Mouse (Mus musculus) neural tube, embryonic 12.5 days (tissue): ENCODE measurements around the gene Fcor. TPM values are rescaled to one million over a fixed set of nuclear protein-coding genes. Genes with fewer than 3 reads are reported as not detected.

Experiments used
- ATAC-seq: fragments of 200-750 bp; cut with Nextera tagmentation; 2 replicates; pipeline ENCODE4 v1.8.0; 2017; ENCODE audit warnings: low read depth, mild to moderate bottlenecking, moderate TSS enrichment, moderate library complexity; ENCODE audit not compliant: low FRiP score
- H3K27ac ChIP-seq: fragments of 300-500 bp; sonication (generic); 2 replicates; pipeline ENCODE4 v1.5.1; 2016
- H3K27me3 ChIP-seq: fragments of 300-500 bp; sonication (generic); replicated peaks from 2 replicates; pipeline ENCODE4 v1.6.1; 2016; ENCODE audit warnings: mild to moderate bottlenecking
- H3K36me3 ChIP-seq: fragments of 300-500 bp; sonication (generic); 2 replicates; pipeline ENCODE4 v1.6.1; 2016; ENCODE audit warnings: mild to moderate bottlenecking
- H3K4me1 ChIP-seq: fragments of 300-500 bp; sonication (generic); 2 replicates; pipeline ENCODE4 v1.6.1; 2016
- H3K4me2 ChIP-seq: fragments of 300-500 bp; sonication (generic); replicated peaks from 2 replicates; pipeline ENCODE4 v1.6.1; 2016; ENCODE audit warnings: mild to moderate bottlenecking
- H3K4me3 ChIP-seq: fragments of 300-500 bp; sonication (generic); 2 replicates; pipeline ENCODE4 v1.5.1; 2016
- H3K9ac ChIP-seq: fragments of 300-500 bp; sonication (generic); 2 replicates; pipeline ENCODE4 v1.6.1; 2016; ENCODE audit warnings: mild to moderate bottlenecking
- H3K9me3 ChIP-seq: fragments of 300-500 bp; sonication (generic); 2 replicates; pipeline ENCODE4 v1.6.1; 2016; ENCODE audit warnings: mild to moderate bottlenecking
- WGBS: fragments of 180-500 bp; shearing (Covaris S2); methylation state at CpG from one replicate; pipeline ENCODE4 v1.1.7; 2016; 5-methylcytosine and 5-hydroxymethylcytosine counted together
- polyA plus RNA-seq: library from polyadenylated mRNA; unstranded; fragments of >200 nt; fragmentation: Nextera tagmentation; extraction: Ambion mirVana; gene quantifications from 2 replicates; pipeline ENCODE4 v1.2.1, GENCODE M21; 2016

Fcor gene
- polyA plus RNA-seq, 1 experiment from 2014 or later = 8.0 TPM

- peak; percentile 68 for ATAC-seq
- H3K27ac ChIP-seq = no peak within 1 kb of the TSS
Observed at GRCm38 (mm10) chr8:3630647-3631477, 41.3 kb downstream of the Fcor start, which contains the start of gene Stxbp2. Gene Stxbp2 (plus strand): TSS chr8:3630955.

GRCm38 (mm10) chr8:3628014-3628413 lies 44.1 kb downstream of the Fcor start:
- Histone ChIP-seq H3K9me3 (no peaks in the 10 kb centered on the region), H3K9ac (no peak overlapping the region), H3K4me1 (peaks cover 7% of the 10 kb centered on the region; the same call in 1 of the 2 replicates), H3K27me3 (peaks cover 4% of the 10 kb centered on the region; the same call in 1 of the 2 replicates), H3K4me3 (no peak overlapping the region), H3K36me3 (no peaks in the 10 kb centered on the region), H3K4me2 (no peak overlapping the region), H3K27ac (no peak overlapping the region)
- 34% methylated on average over 5 of the region's 5 CpGs for WGBS
- ATAC-seq = no peak

More at GRCm38 (mm10) chr8:3630647-3631477, 41.3 kb downstream of the Fcor start, which contains the start of gene Stxbp2:
- H3K4me1 ChIP-seq = peaks cover 7% of the 10 kb centered on the region; the same call in 1 of the 2 replicates
- H3K9me3 ChIP-seq = no peaks in the 10 kb centered on the region
- H3K4me2 ChIP-seq = peak within 1 kb of the TSS; percentile 68
- H3K4me3 ChIP-seq = peak within 1 kb of the TSS; percentile 40
- 5% methylated on average over 47 of the region's 47 CpGs for WGBS
- H3K9ac ChIP-seq = peak within 1 kb of the TSS; percentile 44
- no peaks in the 10 kb centered on the region for H3K36me3 ChIP-seq
- H3K27me3 ChIP-seq = peaks cover 4% of the 10 kb centered on the region; the same call in 1 of the 2 replicates

GRCm38 (mm10) chr8:3626971-3627370 lies 45.2 kb downstream of the Fcor start:
- 63% methylated on average over 5 of the region's 5 CpGs for WGBS
- no peak overlapping the region for H3K4me3 ChIP-seq
- H3K27ac ChIP-seq = no peak overlapping the region
- peaks cover 13% of the 10 kb centered on the region for H3K4me1 ChIP-seq
- no peaks in the 10 kb centered on the region for H3K9me3 ChIP-seq
- no peak overlapping the region for H3K4me2 ChIP-seq
- no peak for ATAC-seq
- H3K9ac ChIP-seq = no peak overlapping the region
- no peaks in the 10 kb centered on the region for H3K36me3 ChIP-seq
- peaks cover 4% of the 10 kb centered on the region; the same call in 1 of the 2 replicates for H3K27me3 ChIP-seq

GRCm38 (mm10) chr8:3625445-3625844 lies 46.7 kb downstream of the Fcor start, which contains the start of gene Pcp2:
Gene Pcp2 (minus strand): TSS chr8:3625545.
- ATAC-seq = no peak
- H3K9ac ChIP-seq = no peak within 1 kb of the TSS
- 73% methylated on average over 1 of the region's 1 CpGs for WGBS

GRCm38 (mm10) chr8:3622119-3622518 lies 50.0 kb downstream of the Fcor start:
- peaks cover 17% of the 10 kb centered on the region for H3K4me1 ChIP-seq
- H3K4me3 ChIP-seq = peak overlapping the region; percentile 82
- peak overlapping the region; percentile 65 for H3K4me2 ChIP-seq
- H3K36me3 ChIP-seq = peaks cover 17% of the 10 kb centered on the region
- no peak for ATAC-seq
- peak overlapping the region; percentile 67 for H3K9ac ChIP-seq
- 70% methylated on average over 8 of the region's 8 CpGs for WGBS
- no peaks in the 10 kb centered on the region for H3K27me3 ChIP-seq
- H3K27ac ChIP-seq = no peak overlapping the region
- H3K9me3 ChIP-seq = no peaks in the 10 kb centered on the region

More at GRCm38 (mm10) chr8:3625445-3625844, 46.7 kb downstream of the Fcor start, which contains the start of gene Pcp2:
- no peak within 1 kb of the TSS for H3K4me2 ChIP-seq
- no peak within 1 kb of the TSS for H3K4me3 ChIP-seq
- H3K27me3 ChIP-seq = peaks cover 4% of the 10 kb centered on the region; the same call in 1 of the 2 replicates
- peaks cover 9% of the 10 kb centered on the region for H3K4me1 ChIP-seq
- no peaks in the 10 kb centered on the region for H3K9me3 ChIP-seq
- H3K36me3 ChIP-seq = no peaks in the 10 kb centered on the region
- H3K27ac ChIP-seq = no peak within 1 kb of the TSS

- no peaks in the 10 kb centered on the region for H3K9me3 ChIP-seq
- peak within 1 kb of the TSS; percentile 72 for H3K9ac ChIP-seq
- H3K27ac ChIP-seq = no peak within 1 kb of the TSS
- peak; percentile 97 for ATAC-seq
- peaks cover 17% of the 10 kb centered on the region for H3K4me1 ChIP-seq
- H3K27me3 ChIP-seq = no peaks in the 10 kb centered on the region
- peaks cover 23% of the 10 kb centered on the region for H3K36me3 ChIP-seq
- peak within 1 kb of the TSS; percentile 80 for H3K4me2 ChIP-seq
- WGBS = under 1% methylated on average over 37 of the region's 37 CpGs
- H3K4me3 ChIP-seq = peak within 1 kb of the TSS; percentile 82
Observed at GRCm38 (mm10) chr8:3621199-3621970, 50.8 kb downstream of the Fcor start, which contains the start of the genes Xab2 and Pet100. Gene Xab2 (minus strand): TSS chr8:3621316. Gene Pet100 (plus strand): TSS chr8:3621548.

Other genes with a start within 250 kb of the Fcor start
- gene Pex11g, start 204.7 kb downstream of the Fcor start, polyA plus RNA-seq = 3.4 and 4.2 TPM in 2 replicates
- 0.22 TPM in 1 of 2 replicates, not detected in the other for gene Tex45, start 201.5 kb downstream of the Fcor start, polyA plus RNA-seq
- gene Zfp358, start 179.2 kb downstream of the Fcor start, polyA plus RNA-seq = 81.8 and 87.0 TPM in 2 replicates
- 74.4 and 78.9 TPM in 2 replicates for gene Mcoln1, start 171.9 kb downstream of the Fcor start, polyA plus RNA-seq
- gene Pnpla6, start 157.0 kb downstream of the Fcor start, polyA plus RNA-seq = 31.2 and 33.9 TPM in 2 replicates
- gene C330021F23Rik, start 104.4 kb downstream of the Fcor start, polyA plus RNA-seq = 1.3 and 1.8 TPM in 2 replicates
- 22.0 and 28.0 TPM in 2 replicates for gene Camsap3, start 85.1 kb downstream of the Fcor start, polyA plus RNA-seq
- gene Xab2, start 51.0 kb downstream of the Fcor start, polyA plus RNA-seq = 62.3 and 67.2 TPM in 2 replicates
- gene Pet100, start 50.8 kb downstream of the Fcor start, polyA plus RNA-seq = 129 and 134 TPM in 2 replicates
- gene Pcp2, start 46.8 kb downstream of the Fcor start, polyA plus RNA-seq = 0.37 and 0.40 TPM in 2 replicates
- 24.5 and 26.5 TPM in 2 replicates for gene Stxbp2, start 41.4 kb downstream of the Fcor start, polyA plus RNA-seq
- gene Retn, start 16.6 kb downstream of the Fcor start, polyA plus RNA-seq = 0.45 TPM in 1 of 2 replicates, not detected in the other
- 0.13 TPM in 1 of 2 replicates, not detected in the other for gene Mcemp1, start 6.6 kb downstream of the Fcor start, polyA plus RNA-seq
- 44.5 and 45.6 TPM in 2 replicates for gene Trappc5, start 3.9 kb upstream of the Fcor start, polyA plus RNA-seq
- gene Fcer2a, start 21.8 kb upstream of the Fcor start, polyA plus RNA-seq = 0.30 and 0.41 TPM in 2 replicates
- gene Clec4g, start 48.3 kb upstream of the Fcor start, polyA plus RNA-seq = not detected in 2 replicates
- gene Cd209a, start 76.6 kb upstream of the Fcor start, polyA plus RNA-seq = not detected in 2 replicates
- not detected in 2 replicates for gene Cd209e, start 181.9 kb upstream of the Fcor start, polyA plus RNA-seq
- not detected in 2 replicates for gene Cd209d, start 206.2 kb upstream of the Fcor start, polyA plus RNA-seq